Mouse (Mus musculus) erythroblast, embryonic 14.5 days (primary cell): Measurements from ENCODE around the gene Nav2. TPM values are rescaled to one million over a fixed set of nuclear protein-coding genes. Genes with fewer than 3 reads are reported as not detected.

Experiments
- H3K27me3 ChIP-seq: 2 replicates; pipeline ENCODE4 v1.6.1; 2012; ENCODE audit warnings: inconsistent platforms; ENCODE audit not compliant: control insufficient read depth
- H3K36me3 ChIP-seq: 2 replicates; pipeline ENCODE4 v1.6.1; 2012; ENCODE audit warnings: mild to moderate bottlenecking, inconsistent platforms; ENCODE audit not compliant: control insufficient read depth
- H3K4me1 ChIP-seq: 2 replicates; pipeline ENCODE4 v1.6.1; 2012; ENCODE audit warnings: inconsistent platforms; ENCODE audit not compliant: control insufficient read depth
- H3K4me3 ChIP-seq: replicated peaks from 2 replicates; pipeline ENCODE3; 2012; ENCODE audit warnings: moderate library complexity, mild to moderate bottlenecking, inconsistent platforms
- H3K9me3 ChIP-seq: 2 replicates; pipeline ENCODE4 v1.6.1; 2012; ENCODE audit warnings: low read length, inconsistent platforms, mixed read lengths; ENCODE audit not compliant: control insufficient read depth
- GATA1 ChIP-seq: IDR thresholded peaks from 2 replicates; pipeline ENCODE4 v1.6.1; 2012; ENCODE audit warnings: low read length, inconsistent platforms, mixed read lengths
- TAL1 ChIP-seq: IDR thresholded peaks from 3 replicates; pipeline ENCODE4 v1.6.1; 2012; ENCODE audit warnings: low read length, inconsistent platforms, mixed read lengths
- polyA plus RNA-seq: library from polyadenylated mRNA; stranded (reverse); fragments of >175 nt; gene quantifications from 2 replicates; pipeline ENCODE4 v1.2.3, GENCODE M21; 2012

The Nav2 gene
- polyA plus RNA-seq, 1 experiment: 0.11 TPM

DNA sequence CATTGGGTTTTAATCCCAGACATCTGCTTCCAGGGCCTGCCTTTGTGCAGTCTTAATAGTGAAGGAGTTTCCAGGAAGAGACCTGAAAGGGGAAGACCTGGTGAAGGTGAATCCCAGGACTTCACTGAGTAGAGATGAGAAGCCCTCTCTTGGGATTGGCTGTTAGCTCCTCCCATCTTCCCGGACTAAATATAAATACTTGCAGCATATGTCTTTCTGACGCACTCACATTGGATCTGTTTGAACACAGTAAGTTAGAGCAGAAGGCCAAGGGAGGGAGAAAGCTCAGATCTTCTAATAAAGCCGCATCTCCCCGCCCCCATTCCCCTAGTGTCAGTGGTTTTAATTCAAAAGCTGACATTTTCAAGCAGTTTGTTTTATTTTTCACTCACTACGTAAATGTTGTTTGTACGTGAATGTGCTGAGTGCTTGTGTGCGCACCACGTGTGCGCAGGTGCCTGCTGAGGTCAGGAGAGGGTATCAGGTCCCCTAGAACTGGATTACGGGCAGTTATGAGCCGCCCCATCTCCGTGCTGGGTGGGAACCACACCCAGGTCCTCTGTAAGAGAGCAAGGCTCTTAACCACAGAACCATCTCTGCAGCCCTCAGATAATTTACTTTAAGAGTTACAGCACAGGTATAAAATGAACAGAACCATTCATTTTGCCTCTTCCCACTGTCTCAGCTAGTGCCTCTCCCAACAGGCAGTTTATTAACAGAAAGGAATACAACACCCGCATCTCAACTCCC lies 365.6 kb downstream of the Nav2 start:
- TF ChIP-seq TAL1 (no peak), GATA1 (no peak)
- H3K27me3 ChIP-seq: peaks cover 3% of the 10 kb centered on the region; the same call in 1 of the 2 replicates
- no peaks in the 10 kb centered on the region for H3K36me3 ChIP-seq
- peaks cover 10% of the 10 kb centered on the region; the same call in 1 of the 2 replicates for H3K4me1 ChIP-seq
- H3K9me3 ChIP-seq: no peaks in the 10 kb centered on the region
- no peak overlapping the region for H3K4me3 ChIP-seq

DNA sequence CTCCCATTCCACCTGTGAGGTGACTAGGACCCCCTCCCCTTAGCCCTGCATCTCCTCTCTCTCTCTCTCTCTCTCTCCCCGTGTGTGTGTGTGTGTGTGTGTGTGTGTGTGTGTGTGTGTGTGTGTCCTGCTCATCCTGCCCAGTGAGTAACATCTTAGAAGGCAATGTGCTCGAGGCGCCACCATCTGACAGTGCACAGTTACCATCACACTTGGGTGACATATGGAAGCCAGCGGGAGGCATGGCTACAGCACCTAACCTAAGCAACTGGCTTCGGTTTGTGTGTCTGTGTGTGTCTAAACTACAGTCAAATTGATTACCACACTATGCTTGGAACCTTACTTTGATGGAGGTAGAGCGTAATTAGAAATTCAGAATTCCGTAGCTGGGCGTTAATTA lies 366.2 kb downstream of the Nav2 start:
- TF ChIP-seq GATA1 (no peak), TAL1 (no peak)
- H3K4me3 ChIP-seq: no peak overlapping the region
- no peaks in the 10 kb centered on the region for H3K36me3 ChIP-seq
- peaks cover 3% of the 10 kb centered on the region; the same call in 1 of the 2 replicates for H3K27me3 ChIP-seq
- H3K4me1 ChIP-seq: peaks cover 10% of the 10 kb centered on the region; the same call in 1 of the 2 replicates
- H3K9me3 ChIP-seq: no peaks in the 10 kb centered on the region

DNA sequence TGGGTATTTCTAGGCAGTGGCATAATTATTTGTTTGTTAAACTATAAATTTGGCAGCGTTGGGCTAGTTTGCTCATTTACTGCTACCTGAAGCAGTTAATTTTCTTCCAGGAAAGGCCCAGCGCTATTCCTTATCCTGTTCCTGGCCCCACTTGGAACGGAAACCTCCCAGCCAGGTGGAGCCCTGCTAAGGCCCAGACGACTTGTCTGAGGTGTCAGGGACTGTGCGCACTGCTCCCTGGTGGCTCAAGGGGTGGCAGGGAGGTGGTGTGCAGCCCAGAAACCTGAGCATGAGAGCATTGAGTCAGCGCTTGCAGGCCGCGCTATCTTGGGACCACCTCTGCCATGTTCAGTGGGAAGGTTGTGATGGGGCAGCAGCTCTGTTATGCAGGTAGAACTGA lies 367.6 kb downstream of the Nav2 start:
- Histone ChIP-seq H3K27me3 (peaks cover 3% of the 10 kb centered on the region; the same call in 1 of the 2 replicates), H3K36me3 (no peaks in the 10 kb centered on the region), H3K4me3 (no peak overlapping the region), H3K4me1 (peaks cover 10% of the 10 kb centered on the region; the same call in 1 of the 2 replicates), H3K9me3 (no peaks in the 10 kb centered on the region)
- no peak for TF ChIP-seq TAL1
- TF ChIP-seq GATA1: no peak

DNA sequence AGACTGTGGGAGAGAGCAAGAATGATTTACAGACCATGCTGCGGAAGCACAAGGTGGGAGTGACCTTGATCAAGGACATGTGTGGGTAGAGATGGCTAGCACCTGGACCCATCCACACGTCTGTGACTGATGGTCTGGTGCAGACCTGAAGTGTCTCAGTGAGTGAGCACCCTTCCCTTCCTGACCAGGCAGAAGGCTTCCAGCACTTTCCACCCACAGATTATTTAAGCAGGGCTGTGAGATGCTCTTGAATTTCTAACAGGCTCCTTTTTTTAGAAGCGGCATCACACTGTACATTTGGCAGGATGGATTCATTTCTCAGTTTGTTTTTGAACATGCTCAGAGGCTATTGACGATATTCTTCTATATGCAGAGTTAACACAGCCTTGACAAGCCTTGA lies 369.2 kb downstream of the Nav2 start:
- H3K4me3 ChIP-seq: no peak overlapping the region
- TF ChIP-seq TAL1 (no peak), GATA1 (no peak)
- H3K36me3 ChIP-seq: no peaks in the 10 kb centered on the region
- H3K4me1 ChIP-seq: peaks cover 8% of the 10 kb centered on the region; the same call in 1 of the 2 replicates
- H3K9me3 ChIP-seq: no peaks in the 10 kb centered on the region
- no peaks in the 10 kb centered on the region for H3K27me3 ChIP-seq

DNA sequence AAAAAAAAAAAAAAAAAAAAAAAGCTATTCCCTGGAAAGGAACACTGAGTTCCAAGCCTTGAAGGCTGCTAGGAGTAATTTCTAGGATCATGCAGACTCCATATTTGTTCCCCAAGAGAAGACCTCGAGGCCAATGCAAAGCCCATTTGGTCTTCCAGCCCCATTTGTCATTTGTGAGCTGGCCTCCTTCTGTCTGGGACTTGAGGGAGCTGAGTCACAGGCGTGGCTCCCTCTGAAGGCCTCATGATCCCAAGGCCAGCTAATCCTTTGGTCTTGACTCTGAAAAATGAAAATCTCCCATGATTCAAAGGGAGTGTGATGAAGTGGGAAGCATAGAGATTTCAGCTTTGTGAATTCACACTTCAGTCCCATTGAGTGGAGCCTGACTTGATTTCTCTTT lies 370.0 kb downstream of the Nav2 start:
- H3K4me1 ChIP-seq: peaks cover 4% of the 10 kb centered on the region; the same call in 1 of the 2 replicates
- H3K27me3 ChIP-seq: no peaks in the 10 kb centered on the region
- H3K36me3 ChIP-seq: no peaks in the 10 kb centered on the region
- H3K4me3 ChIP-seq: no peak overlapping the region
- H3K9me3 ChIP-seq: no peaks in the 10 kb centered on the region
- TF ChIP-seq GATA1 (no peak), TAL1 (no peak)

DNA sequence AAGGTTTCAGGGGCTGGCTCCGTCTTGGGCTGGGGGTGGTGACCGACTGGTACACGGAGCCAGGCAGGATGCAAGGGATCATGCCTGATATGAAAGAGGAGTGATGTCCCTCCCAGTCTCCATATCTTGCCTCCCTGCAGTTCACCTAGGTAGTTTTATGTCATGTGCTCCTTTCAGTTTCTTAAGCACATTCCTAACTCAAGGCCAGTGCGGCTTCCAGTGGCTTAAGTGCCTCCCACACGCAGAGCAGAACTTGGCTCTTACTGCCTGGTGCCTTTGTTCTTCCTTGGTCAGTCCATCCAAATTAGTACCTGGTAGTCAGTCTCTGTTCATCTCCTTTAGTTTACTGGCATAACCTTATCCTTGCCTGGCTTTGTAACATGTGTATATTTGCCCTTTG lies 371.9 kb downstream of the Nav2 start:
- Histone ChIP-seq H3K4me3 (no peak overlapping the region), H3K27me3 (no peaks in the 10 kb centered on the region), H3K4me1 (peaks cover 15% of the 10 kb centered on the region), H3K9me3 (no peaks in the 10 kb centered on the region), H3K36me3 (no peaks in the 10 kb centered on the region)
- TF ChIP-seq GATA1 (no peak), TAL1 (no peak)

DNA sequence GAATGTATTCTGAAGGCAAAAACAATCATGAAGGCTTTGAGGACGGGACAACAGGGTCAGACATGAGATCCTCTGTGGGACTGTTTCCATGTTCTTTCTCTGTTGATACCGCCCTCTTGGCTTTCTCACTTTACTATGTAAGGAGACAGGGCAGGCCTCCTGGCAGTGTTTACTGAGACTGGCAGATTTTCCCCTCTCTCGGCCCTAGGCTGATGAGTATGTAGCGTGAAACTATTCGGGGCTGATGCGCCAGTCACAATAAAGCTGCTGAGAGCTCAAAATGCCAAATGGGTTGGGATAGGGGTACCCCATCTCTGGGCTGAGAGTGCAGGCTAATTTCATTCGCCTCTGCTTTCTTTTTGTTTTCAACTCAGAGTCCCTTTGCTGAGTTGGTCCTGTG lies 373.9 kb downstream of the Nav2 start:
- TF ChIP-seq GATA1 (no peak), TAL1 (no peak)
- H3K36me3 ChIP-seq: no peaks in the 10 kb centered on the region
- no peak overlapping the region for H3K4me3 ChIP-seq
- peaks cover 18% of the 10 kb centered on the region for H3K4me1 ChIP-seq
- no peaks in the 10 kb centered on the region for H3K9me3 ChIP-seq
- H3K27me3 ChIP-seq: no peaks in the 10 kb centered on the region

DNA sequence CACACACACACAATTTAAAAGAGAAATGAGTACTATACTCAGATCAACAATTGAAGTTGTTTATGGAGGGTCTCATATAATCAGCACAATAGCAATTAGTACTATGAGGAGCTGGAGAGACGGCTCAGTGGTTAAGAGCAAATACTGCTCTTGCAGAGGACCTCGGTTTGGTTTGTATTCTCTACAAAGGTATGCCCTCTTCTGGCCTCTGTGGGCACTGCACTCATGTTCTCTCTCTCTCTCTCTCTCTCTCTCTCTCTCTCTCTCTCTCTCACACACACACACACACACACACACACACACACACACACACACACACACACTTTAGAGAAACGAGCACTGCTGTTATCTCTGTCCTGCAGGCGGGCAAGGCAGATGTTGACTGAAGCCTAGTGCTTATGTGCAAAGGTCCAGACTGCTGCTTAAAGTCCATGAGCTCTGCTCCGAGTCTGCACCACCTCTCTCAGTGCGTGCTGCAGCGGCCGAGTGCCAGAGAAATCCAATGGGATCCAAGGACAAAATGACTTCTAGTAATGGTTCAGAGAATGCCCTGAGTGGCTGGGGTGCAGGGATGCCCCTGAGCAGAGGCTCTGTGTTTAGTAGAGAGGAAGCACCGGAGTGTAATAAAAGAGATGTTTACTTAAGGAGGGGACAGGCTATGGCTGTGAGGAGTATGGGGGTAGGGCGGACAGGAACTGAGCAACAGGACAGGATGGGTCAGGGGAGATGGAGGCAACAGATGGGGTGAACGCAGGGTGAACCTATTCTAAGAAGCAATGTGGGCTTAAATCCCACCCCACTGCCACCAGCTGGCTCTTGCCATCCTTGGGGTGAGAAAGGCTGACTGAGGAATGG lies 375.2 kb downstream of the Nav2 start:
- peaks cover 18% of the 10 kb centered on the region for H3K4me1 ChIP-seq
- no peak overlapping the region for H3K4me3 ChIP-seq
- H3K36me3 ChIP-seq: no peaks in the 10 kb centered on the region
- H3K27me3 ChIP-seq: peaks cover 2% of the 10 kb centered on the region; the same call in 1 of the 2 replicates
- H3K9me3 ChIP-seq: no peaks in the 10 kb centered on the region
- TF ChIP-seq GATA1 (no peak), TAL1 (no peak)

DNA sequence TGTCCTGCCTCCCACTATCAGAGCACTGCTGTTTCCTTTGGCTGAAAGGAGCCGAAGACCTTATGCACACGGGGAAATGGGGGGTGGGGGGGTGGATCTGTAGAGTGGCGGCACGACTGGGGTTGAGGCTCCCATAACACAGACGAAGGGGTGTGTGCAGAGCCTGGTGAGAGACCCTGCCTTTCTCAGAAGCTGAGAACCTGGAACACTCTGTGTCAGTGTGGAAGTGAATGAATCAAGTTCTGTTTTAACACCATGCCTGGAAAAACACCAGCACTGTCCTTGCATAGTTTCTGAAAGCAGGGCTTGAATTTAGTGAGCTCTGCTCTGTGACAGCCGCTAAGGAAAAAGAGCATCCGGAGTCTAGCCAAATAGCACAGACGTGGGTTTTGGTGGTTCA lies 379.7 kb downstream of the Nav2 start:
- TF ChIP-seq TAL1 (no peak), GATA1 (no peak)
- no peaks in the 10 kb centered on the region for H3K36me3 ChIP-seq
- H3K27me3 ChIP-seq: peaks cover 2% of the 10 kb centered on the region; the same call in 1 of the 2 replicates
- no peak overlapping the region for H3K4me3 ChIP-seq
- H3K9me3 ChIP-seq: peaks cover 4% of the 10 kb centered on the region
- peaks cover 28% of the 10 kb centered on the region for H3K4me1 ChIP-seq
